Mouse (Mus musculus) heart, postnatal 10 days (tissue): ENCODE results near the gene Zfp738. TPM values are rescaled to one million over a fixed set of nuclear protein-coding genes. Genes with fewer than 3 reads are reported as not detected.
"Not testable (repeated sequence)": the region's sequence is repeated elsewhere in the genome, so short reads cannot be mapped to it uniquely, and the experiment has no call there.

Experiments used
- DNase-seq, 2 experiments: peaks; one replicate each; pipeline ENCODE4 v3.0.0; 2021
- intact Hi-C: fragments of 180-260 bp; cut with DNase I; formaldehyde crosslinking; loops from one replicate; pipeline ENCODE4 v1.15.1; 2025
- total RNA-seq, 2 experiments: library from RNA; stranded (reverse); gene quantifications; 2 replicates each; pipeline ENCODE4 v1.2.3; 2021

Zfp738 gene
- total RNA-seq: 1 to 10 TPM; 6.4 to 8.1 TPM

DNA sequence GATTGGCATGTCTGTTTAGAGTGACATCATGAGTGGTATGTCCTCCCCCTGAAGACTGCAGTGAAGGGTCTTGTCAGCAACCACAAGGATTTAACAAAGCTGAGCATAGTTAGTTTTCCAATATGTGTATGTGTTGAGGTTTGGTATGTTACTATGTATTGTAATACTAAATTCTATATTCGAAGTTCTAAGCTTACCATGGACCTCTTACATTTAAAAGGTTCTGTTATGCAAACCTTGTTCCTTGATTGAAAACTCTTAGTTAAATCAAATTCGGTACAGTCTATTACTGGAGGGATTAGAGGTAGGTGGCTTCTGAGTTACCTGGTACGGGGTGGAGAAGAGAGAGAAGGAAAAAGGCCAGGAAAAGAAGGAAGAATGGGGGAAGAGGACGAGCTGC, at the start of gene Zfp738:
Zfp738 (minus strand) TSS at position 101 of the 400 bp plus-strand sequence.
- DNase-seq: no peak
- intact Hi-C loops: loop anchor here (10.0 kb wide), 1 partner anchor 582 kb away; the partner anchor contains the start of gene Gm28557

DNA sequence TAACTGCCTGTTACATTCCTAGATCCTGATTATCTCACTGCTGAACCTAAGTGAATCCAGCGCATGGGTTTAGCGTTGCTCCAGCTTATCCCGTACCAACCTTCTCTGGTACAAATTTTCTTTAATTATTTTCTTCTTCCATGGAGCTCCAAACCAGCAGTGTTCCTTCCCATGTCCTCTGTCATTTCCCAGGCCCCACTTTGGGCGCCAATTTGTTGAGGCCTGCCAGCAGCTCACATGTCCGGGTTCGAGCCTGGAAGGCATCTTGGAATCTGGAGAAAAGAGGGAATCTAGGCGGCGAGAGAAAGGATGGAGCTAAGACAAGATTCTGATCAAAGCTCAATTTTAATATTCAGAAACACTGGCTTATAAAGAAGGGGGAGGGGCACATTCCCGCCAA, 47.5 kb upstream of the Zfp738 start:
- DNase-seq, intact Hi-C loops: not testable (repeated sequence)

DNA sequence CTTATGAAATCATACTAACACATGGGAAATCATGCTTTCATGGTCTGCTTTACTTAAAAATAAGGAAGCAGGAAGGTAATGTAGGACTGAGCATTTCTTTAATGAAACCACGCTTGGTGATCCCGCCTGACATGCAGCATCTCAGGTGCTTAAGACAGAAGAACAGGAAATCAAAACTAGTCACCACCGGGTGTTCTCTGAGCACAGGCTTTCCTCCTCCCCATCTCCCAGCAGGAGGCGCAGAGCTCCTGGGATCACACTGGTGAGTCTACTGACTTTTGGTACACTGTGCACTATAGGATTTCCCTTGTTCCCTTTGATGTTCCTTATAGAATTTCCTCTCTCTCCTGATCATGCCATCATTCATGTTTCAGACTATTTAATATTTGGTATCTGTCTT, 42.6 kb upstream of the Zfp738 start:
- intact Hi-C loops: loop anchor here (5.0 to 10.0 kb wide), 3 partner anchors 103 to 205 kb away; partner anchors contain the start of genes Gm10037, Gm26965 and Zfp87
- peak; percentile 22 to 29 for DNase-seq

DNA sequence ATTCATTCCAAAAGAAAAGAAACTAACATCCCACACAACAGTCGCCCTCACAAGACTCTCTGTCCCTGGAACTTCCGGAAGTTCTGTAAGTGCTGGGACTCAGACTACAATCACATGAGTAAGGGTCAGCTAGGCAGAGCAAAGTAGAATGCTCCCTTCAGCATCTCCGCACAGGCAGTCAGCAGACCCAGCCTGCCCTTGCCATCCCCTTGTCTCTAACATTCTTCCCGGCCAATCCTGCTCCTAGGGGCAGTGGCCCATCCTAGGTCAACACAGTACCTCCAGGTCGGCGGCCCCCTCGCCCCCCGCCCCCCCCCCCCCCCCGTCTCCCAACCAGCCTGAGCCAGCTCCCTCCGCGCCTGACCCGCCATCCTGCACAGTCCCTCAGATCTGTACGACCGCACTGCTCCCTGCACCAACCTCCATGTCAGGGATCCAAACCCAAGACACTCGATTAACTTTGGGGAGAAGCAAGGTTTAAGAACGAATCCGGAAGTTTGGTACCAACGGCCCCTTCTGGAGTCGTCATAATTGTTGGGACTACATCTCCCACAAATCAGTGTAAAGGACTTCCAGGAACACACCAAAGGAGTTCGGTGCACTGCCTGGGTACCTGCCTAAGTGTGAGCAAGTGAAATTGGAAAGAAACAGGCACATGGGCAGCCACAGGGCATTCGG, 41.9 kb upstream of the Zfp738 start, which contains the start of gene Zfp65:
Zfp65 (minus strand) TSS at position 533 of the 678 bp plus-strand sequence.
- intact Hi-C loops: loop anchor here (5.0 to 10.0 kb wide), 3 partner anchors 104 to 204 kb away; partner anchors contain the start of genes Gm10037, Gm26965 and Zfp87
- DNase-seq: peak; percentile 58 to 68

DNA sequence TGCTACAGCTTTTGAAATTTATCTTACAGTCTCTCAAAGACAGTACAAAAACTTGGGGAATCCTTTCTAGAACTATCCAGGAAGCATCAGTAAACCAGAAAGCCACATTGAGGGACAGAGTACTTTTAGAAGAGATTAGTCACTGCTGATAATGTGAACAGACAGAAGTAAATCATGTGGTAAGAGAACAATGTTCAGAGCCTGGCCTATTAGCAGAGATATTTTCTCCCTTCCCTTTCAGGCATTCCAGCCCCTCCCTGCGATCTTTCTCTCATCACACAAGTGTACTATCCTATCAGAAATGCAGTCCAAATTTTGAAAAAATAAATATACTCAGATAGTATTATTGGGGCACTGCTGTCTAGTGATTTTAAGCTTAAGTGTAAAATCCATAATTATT, 41.2 kb upstream of the Zfp738 start:
- intact Hi-C loops: loop anchor here (5.0 to 10.0 kb wide), 3 partner anchors 104 to 203 kb away; partner anchors contain the start of genes Gm10037, Gm26965 and Zfp87
- DNase-seq: no peak

DNA sequence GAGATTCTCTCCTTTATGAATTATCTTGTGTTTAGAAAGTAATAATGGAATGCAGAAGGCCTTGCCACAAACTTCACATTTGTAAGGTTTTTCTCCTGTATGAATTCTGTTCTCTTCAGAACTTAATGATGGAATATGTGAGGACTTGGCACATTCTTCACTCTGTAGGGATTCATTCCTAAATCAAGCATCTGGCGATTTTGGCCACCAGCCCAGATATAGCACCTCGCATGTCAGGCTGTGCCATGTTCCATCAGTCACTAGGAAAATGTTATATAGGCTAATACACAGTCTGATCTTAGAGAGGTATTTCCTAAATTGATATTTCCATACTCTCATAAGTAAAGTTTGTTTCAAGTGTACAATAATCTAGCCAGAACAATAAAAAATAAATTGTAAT, 38.5 kb upstream of the Zfp738 start:
- DNase-seq: not testable (repeated sequence)
- intact Hi-C loops: loop anchor here (5.0 to 10.0 kb wide), 3 partner anchors 107 to 201 kb away; partner anchors contain the start of genes Gm10037, Gm26965 and Zfp87

DNA sequence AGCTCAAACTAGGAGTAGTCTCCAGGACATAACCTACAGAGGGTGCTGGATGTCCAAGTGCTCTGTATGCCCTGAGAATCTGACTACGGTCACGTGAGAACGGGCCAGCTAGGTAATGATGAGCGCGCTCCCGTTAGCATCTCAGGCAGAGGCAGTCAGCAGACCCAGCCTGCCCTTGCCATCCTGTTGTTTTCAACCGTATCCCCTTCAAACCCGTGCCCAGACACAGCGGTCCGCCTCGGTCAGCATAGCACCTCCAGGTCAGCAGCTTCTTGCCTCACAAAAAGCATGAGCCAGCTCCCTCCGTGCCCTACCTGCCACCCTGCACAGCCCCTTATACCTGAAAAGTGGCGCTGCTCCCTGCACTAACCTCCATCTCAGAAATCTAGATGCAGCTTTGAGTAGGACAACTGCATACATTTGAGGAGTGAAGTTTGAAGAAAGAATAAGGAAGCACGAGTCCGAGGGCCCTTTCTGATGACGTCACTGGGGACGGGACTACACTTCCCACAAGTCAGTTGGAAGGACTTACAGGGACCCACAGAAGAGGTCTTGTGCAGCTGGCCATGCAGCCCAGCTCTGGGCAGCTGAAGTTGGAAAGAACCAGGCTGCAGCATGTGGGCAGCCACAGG, 37.1 kb upstream of the Zfp738 start:
- DNase-seq: peak; percentile 91 to 93
- intact Hi-C loops: loop anchor here (1.0 to 10.0 kb wide), 3 partner anchors 41 to 199 kb away; partner anchors contain the start of genes Gm26965, Gm49345, Zfp729a and Zfp87

DNA sequence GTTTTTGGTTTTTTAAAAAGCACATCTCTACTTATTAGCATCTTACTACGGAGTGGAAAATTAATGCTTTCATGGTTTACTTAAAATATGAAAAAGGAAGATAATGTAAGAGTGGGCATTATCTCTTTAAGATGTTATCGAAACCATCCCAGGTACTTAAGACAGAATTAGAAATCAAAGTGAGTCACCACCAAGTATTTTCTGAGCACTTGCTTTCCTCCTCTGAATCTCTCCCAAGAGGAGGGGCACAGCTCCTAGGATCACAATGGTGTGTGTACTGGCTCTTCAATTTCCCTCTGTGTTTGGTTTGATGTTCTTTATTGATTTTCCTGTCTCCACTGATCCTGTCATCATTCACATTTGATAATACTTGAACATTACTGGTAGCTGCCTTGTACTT, 3.0 kb downstream of the Zfp738 start:
- intact Hi-C loops: loop anchor here (1.0 to 10.0 kb wide), 4 partner anchors 39 to 579 kb away; partner anchors contain the start of genes Gm10037, Gm28557, Gm49345 and Zfp729a
- peak in 1 of 2 experiments; percentile 1 for DNase-seq

DNA sequence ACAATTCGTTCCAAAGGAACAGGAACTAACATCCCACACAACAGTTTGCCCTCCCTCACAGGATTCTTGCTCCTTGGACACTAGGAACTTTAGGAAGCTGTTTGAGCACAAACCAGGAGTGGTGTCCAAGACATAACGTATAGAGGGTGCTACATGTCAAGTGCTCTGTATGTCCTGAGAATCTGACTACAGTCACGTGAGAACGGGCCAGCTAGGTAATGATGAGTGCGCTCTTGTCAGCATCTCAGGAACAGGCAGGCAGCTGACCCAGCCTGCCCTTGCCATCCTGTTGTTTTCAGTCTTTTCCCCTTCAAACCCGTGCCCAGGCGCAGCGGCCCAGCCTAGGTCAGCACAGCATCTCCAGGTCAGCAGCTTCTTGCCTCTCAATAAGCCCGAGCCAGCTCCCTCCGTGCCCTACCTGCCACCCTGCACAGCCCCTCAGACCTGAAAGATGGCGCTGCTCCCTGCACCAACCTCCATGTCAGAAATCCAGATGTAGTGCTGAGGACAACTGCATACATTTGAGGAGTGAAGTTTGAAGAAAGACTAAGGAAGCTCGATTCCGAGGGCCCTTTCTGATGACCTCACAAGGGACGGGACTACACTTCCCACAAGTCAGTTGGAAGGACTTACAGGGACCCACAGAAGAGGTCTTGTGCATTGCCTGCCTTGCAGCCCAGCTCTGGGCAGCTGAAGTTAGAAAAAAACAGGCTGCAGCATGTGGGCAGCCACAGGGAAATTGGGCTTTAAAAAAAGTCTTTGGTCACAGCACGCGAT, 3.7 kb downstream of the Zfp738 start:
- intact Hi-C loops: loop anchor here (1.0 to 10.0 kb wide), 4 partner anchors 40 to 578 kb away; partner anchors contain the start of genes Gm10037, Gm28557, Gm49345 and Zfp729a
- peak; percentile 92 for DNase-seq

DNA sequence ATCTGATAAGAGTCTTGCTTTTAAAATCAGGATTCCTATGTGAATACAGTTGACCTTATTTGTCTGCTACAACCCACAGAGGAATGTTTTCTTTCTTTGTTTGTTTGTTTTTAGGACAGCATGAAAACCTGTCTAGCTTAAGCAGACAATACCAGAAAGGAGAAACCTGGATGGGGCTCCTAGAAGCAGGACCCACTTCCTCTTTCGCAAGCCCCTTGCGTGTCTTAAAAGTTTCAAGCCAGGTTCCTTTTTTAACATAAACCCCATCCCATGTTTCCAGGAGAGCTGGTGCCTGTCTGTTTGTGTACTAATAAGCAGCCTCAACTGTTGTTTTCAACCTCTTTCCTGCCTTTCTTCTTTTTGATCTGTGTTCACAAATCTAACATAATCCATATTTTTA, 12.0 kb downstream of the Zfp738 start:
- intact Hi-C loops: no loop called here

DNA sequence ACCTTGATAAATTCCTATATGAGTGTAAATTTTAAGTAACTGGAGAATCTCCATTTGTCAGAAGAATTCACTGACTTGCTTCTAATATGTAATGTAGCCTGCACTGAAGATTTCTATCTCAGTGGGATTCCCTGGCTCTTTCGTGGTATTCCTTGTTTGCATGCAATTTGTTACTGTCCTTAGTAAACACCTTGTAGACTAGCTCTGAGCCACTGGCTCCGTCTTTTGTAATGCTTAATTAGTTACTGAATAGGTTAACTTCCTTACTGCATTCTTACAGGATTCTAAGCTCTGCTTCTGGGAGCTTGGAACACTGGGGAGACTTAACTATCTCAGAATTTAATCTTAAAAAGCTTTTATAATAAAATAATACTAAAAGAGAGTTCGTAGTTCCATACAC, 34.4 kb downstream of the Zfp738 start:
- no peak for DNase-seq

More for the DNA sequence above, 12.0 kb downstream of the Zfp738 start:
- DNase-seq: no peak

DNA sequence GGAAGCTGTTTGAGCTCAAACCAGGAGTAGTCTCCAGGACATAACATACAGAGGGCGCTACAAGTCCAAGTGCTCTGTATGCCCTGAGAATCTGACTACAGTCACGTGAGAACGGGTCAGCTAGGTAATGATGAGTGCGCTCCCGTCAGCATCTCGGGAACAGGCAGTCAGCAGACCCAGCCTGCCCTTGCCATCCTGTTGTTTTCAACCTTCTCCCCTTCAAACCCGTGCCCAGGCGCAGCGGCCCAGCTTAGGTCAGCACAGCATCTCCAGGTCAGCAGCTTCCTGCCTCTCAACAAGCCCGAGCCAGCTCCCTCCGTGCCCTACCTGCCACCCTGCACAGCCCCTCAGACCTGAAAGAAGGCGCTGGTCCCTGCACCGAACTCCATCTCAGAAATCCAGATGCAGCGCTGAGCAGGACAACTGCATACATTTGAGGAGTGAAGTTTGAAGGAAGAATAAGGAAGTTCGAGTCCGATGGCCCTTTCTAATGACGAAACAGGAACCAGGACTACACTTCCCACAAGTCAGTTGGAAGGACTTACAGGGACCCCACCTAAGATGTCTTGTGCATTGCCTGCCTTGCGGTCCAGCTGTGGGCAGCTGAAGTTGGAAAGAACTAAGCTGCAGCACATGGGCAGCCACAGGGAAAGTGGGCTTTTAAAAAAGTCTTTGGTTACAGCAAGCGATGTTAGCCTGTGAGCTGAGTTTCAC, 49.4 kb downstream of the Zfp738 start, which contains the start of the genes Gm49345 and Zfp729a:
Gm49345 (minus strand) TSS at position 476 of the 714 bp plus-strand sequence.
Zfp729a (minus strand) TSS at position 498 of the 714 bp plus-strand sequence.
- DNase-seq: peak; percentile 92 to 93
- intact Hi-C loops: loop anchor here (1.0 to 5.0 kb wide), 4 partner anchors 28 to 205 kb away; partner anchors contain the start of gene Zfp729b

More for the DNA sequence above, 34.4 kb downstream of the Zfp738 start:
- intact Hi-C loops: no loop called here

DNA sequence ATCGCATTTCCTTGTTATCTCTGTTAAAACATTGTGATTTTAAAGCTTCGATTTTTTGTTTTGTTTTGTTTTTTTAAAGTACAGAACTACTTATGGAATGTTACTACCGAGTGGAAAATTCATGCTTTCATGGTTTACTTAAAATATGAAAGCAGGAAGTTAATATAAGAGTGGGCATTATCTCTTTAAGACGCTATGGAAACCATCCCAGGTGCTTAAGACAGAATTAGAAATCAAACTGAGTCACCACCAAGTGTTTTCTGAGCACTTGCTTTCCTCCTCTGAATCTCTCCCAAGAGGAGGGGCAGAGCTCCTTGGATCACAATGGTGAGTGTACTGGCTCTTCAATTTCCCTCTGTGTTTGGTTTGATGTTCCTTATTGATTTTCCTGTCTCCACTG, 76.8 kb downstream of the Zfp738 start:
- intact Hi-C loops: no loop called here
- DNase-seq: peak in 1 of 2 experiments; percentile 6

DNA sequence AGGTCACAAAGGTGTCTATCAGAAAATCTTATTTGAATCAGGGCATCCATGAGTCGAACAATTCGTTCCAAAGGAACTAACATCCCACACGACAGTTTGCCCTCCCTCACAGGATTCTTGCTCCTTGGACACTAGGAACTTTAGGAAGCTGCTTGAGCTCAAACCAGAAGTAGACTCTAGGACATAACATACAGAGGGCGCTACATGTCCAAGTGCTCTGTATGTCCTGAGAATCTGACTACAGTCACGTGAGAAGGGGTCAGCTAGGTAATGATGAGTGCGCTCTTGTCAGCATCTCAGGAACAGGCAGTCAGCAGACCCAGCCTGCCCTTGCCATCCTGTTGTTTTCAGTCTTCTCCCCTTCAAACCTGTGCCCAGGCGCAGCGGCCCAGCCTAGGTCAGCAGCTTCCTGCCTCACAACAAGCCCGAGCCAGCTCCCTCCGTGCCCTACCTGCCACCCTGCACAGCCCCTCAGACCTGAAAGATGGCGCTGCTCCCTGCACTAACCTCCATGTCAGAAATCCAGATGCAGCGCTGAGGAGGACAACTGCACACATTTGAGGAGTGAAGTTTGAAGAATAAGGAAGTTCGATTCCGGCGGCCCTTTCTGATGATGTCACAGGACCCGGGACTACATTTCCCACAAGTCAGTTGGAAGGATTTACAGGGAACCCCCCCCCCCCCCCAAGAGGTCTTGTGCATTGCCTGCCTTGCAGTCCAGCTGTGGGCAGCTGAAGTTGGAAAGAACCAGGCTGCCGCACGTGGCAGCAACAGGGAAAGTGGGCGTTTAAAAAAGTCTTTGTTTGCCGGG, 77.6 kb downstream of the Zfp738 start, which contains the start of gene Zfp729b:
Zfp729b (minus strand) TSS at position 642 of the 811 bp plus-strand sequence.
- DNase-seq: peak; percentile 94 to 95
- intact Hi-C loops: loop anchor here (1.0 kb wide), 1 partner anchor 28 kb away; the partner anchor contains the start of genes Gm49345 and Zfp729a
